Mouse (Mus musculus): ENCODE results near the gene Esrrb. TPM values are rescaled to one million over a fixed set of nuclear protein-coding genes. Genes with fewer than 3 reads are reported as not detected.

Esrrb gene
- polyA plus RNA-seq, 1 experiment from 2014 or later = 5.2 TPM

DNA sequence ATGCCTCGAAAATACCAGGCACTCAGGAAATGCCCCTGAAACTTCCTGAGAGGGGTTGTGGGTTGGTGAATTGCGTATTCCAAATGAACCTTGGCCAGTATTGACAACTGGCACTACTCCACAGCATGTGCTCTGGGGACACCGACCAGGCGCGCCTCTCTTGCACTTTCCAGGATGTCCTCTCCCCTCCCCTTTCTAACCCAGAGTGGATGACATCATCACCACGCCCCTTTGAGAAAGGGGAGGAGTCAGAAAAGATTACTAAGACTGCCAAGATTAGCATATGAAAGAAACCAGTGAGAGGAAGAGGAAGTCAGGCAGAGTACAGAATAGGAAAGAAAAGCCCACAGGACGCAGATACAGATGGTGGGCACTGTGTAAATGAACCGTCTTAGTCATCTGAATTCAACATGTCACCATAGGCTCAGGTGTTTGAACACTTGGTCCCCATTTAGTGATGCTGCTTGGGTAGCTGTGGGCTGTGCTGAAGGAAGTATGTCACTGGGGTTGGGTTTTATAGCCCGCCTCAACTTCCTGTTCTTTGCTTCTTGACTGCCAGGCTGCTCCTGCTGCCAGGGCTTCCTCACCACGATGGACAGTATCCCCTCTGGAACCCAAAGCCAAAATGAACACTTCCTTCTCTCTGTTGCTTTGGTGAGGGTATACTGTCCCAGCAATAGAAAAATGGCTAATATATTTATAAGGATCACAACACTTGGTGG is 196.0 kb downstream of the Esrrb start:
- no peaks in the 10 kb centered on the region for H3K4me1 ChIP-seq (ENCODE audit: control insufficient read depth, insufficient read depth, low read depth, low read length)
- H3K27ac ChIP-seq (ENCODE audit: low read depth, low read length) = no peak overlapping the region
- H3K27me3 ChIP-seq (replicated peaks; ENCODE audit: control insufficient read depth, insufficient read depth, low read length) = no peaks in the 10 kb centered on the region
- 44% methylated on average over 10 of the region's 10 CpGs for WGBS
- H3K9me3 ChIP-seq (ENCODE audit: control insufficient read depth, low read length) = no peaks in the 10 kb centered on the region
- no peaks in the 10 kb centered on the region for H3K36me3 ChIP-seq (ENCODE audit: control insufficient read depth, insufficient read depth, low read length)
- no peak for ATAC-seq
- H3K9ac ChIP-seq (ENCODE audit: low read depth, low read length) = no peak overlapping the region
- H3K4me2 ChIP-seq (ENCODE audit: low read length) = no peak overlapping the region
- H3K4me3 ChIP-seq (ENCODE audit: low read length) = no peak overlapping the region

- WGBS = 92% methylated on average over 9 of the region's 9 CpGs
- Histone ChIP-seq H3K4me3 (ENCODE audit: low read length) (no peak overlapping the region), H3K27me3 (replicated peaks; ENCODE audit: control insufficient read depth, insufficient read depth, low read length) (no peaks in the 10 kb centered on the region), H3K36me3 (ENCODE audit: control insufficient read depth, insufficient read depth, low read length) (no peaks in the 10 kb centered on the region), H3K4me2 (ENCODE audit: low read length) (no peak overlapping the region), H3K27ac (ENCODE audit: low read depth, low read length) (no peak overlapping the region), H3K9ac (ENCODE audit: low read depth, low read length) (no peak overlapping the region), H3K4me1 (ENCODE audit: control insufficient read depth, insufficient read depth, low read depth, low read length) (no peaks in the 10 kb centered on the region), H3K9me3 (ENCODE audit: control insufficient read depth, low read length) (no peaks in the 10 kb centered on the region)
- no peak for ATAC-seq
These were observed 198.0 kb downstream of the Esrrb start for GRCm38 (mm10) chr12:86558889-86559288.

DNA sequence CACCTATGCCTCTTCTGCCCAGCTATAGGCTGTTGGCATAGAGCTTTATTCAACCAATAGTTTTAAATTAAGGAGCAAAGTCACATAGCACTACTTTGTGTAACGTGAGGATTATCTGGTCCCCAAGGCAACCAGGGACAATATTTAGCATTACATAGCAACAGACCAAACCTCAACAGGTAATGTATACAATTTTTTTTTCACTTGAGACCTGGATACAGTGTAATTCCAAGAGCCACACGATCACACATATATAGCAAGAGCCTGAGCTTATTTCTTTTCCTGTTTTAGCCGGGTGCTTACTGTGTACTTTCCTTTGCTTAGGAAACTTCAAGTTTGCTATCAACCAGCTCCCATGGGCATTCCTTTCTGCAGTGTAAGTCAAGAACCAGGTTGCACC is 201.8 kb downstream of the Esrrb start:
- no peaks in the 10 kb centered on the region for H3K27me3 ChIP-seq (replicated peaks; ENCODE audit: control insufficient read depth, insufficient read depth, low read length)
- H3K27ac ChIP-seq (ENCODE audit: low read depth, low read length) = no peak overlapping the region
- 77% methylated on average over 3 of the region's 3 CpGs for WGBS
- H3K4me1 ChIP-seq (ENCODE audit: control insufficient read depth, insufficient read depth, low read depth, low read length) = no peaks in the 10 kb centered on the region
- no peak overlapping the region for H3K9ac ChIP-seq (ENCODE audit: low read depth, low read length)
- no peak overlapping the region for H3K4me2 ChIP-seq (ENCODE audit: low read length)
- H3K4me3 ChIP-seq (ENCODE audit: low read length) = no peak overlapping the region
- no peaks in the 10 kb centered on the region for H3K9me3 ChIP-seq (ENCODE audit: control insufficient read depth, low read length)
- H3K36me3 ChIP-seq (ENCODE audit: control insufficient read depth, insufficient read depth, low read length) = no peaks in the 10 kb centered on the region
- no peak for ATAC-seq

DNA sequence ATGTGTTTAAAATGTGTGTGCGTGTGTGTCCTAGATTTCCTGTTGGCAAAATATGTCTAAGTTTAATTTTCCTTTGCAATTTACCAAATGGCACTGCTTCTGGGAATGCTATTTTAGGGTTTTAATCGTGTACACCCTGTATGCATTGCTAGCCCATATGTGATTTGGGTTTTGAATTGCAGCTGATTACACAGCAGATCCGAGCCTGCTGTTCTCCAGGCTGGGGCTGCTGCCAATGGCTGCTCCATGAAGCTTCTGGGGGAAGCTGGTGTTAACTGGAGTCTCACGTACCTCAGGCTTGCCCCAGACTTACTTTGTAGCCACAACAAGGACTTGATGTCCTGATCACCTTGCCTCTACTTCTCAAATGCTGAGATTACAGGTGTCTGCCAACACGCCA is 205.1 kb downstream of the Esrrb start:
- Histone ChIP-seq H3K4me3 (ENCODE audit: low read length) (no peak overlapping the region), H3K36me3 (ENCODE audit: control insufficient read depth, insufficient read depth, low read length) (no peaks in the 10 kb centered on the region), H3K4me1 (ENCODE audit: control insufficient read depth, insufficient read depth, low read depth, low read length) (no peaks in the 10 kb centered on the region), H3K27ac (ENCODE audit: low read depth, low read length) (no peak overlapping the region), H3K9ac (ENCODE audit: low read depth, low read length) (no peak overlapping the region), H3K27me3 (replicated peaks; ENCODE audit: control insufficient read depth, insufficient read depth, low read length) (no peaks in the 10 kb centered on the region), H3K4me2 (ENCODE audit: low read length) (no peak overlapping the region), H3K9me3 (ENCODE audit: control insufficient read depth, low read length) (no peaks in the 10 kb centered on the region)
- no peak for ATAC-seq
- 72% methylated on average over 5 of the region's 5 CpGs for WGBS

Other genes starting within 250 kb of the Esrrb start
- 24.4 and 30.5 TPM in 2 replicates for gene Gpatch2l, start 119.3 kb upstream of the Esrrb start, polyA plus RNA-seq (2015; fragmentation: Nextera tagmentation; extraction: Ambion mirVana)